Mouse (Mus musculus): ENCODE measurements at regions not wholly inside any gene's neighbourhood (a gene's known extent, or its start where the extent isn't known, plus 50 kb on each side); places are given as distances from the start of the nearest gene placed in this dataset.
A peak's percentile ranks its signal among the peaks of the same experiment; 100 is the strongest.

- no peaks in the 10 kb centered on the region for H3K27me3 ChIP-seq (ENCODE audit: control insufficient read depth)
- H3K36me3 ChIP-seq (ENCODE audit: control insufficient read depth), result no peaks in the 10 kb centered on the region
- H3K4me3 ChIP-seq (replicated peaks), result no peak overlapping the region
- H3K9me3 ChIP-seq (ENCODE audit: control insufficient read depth, low read length), result no peaks in the 10 kb centered on the region
- TF ChIP-seq GATA1 (IDR thresholded peaks at IDR 0.05; ENCODE audit: low read length), result no peak
- TF ChIP-seq TAL1 (IDR thresholded peaks at IDR 0.05; ENCODE audit: low read length), result no peak
- H3K4me1 ChIP-seq (ENCODE audit: control insufficient read depth), result peaks cover 3% of the 10 kb centered on the region; the same call in 1 of the 2 replicates
These were observed 62.3 kb downstream of the Zfp706 start for GRCm38 (mm10) chr15:36945309-36945708.

- peaks cover 3% of the 10 kb centered on the region; the same call in 1 of the 2 replicates for H3K4me1 ChIP-seq (ENCODE audit: control insufficient read depth)
- no peaks in the 10 kb centered on the region for H3K9me3 ChIP-seq (ENCODE audit: control insufficient read depth, low read length)
- H3K36me3 ChIP-seq (ENCODE audit: control insufficient read depth), result no peaks in the 10 kb centered on the region
- no peaks in the 10 kb centered on the region for H3K27me3 ChIP-seq (ENCODE audit: control insufficient read depth)
- TF ChIP-seq GATA1 (IDR thresholded peaks at IDR 0.05; ENCODE audit: low read length) (no peak), TAL1 (IDR thresholded peaks at IDR 0.05; ENCODE audit: low read length) (no peak)
- H3K4me3 ChIP-seq (replicated peaks), result no peak overlapping the region
These were observed 62.9 kb downstream of the Zfp706 start for GRCm38 (mm10) chr15:36944556-36945171.

DNA sequence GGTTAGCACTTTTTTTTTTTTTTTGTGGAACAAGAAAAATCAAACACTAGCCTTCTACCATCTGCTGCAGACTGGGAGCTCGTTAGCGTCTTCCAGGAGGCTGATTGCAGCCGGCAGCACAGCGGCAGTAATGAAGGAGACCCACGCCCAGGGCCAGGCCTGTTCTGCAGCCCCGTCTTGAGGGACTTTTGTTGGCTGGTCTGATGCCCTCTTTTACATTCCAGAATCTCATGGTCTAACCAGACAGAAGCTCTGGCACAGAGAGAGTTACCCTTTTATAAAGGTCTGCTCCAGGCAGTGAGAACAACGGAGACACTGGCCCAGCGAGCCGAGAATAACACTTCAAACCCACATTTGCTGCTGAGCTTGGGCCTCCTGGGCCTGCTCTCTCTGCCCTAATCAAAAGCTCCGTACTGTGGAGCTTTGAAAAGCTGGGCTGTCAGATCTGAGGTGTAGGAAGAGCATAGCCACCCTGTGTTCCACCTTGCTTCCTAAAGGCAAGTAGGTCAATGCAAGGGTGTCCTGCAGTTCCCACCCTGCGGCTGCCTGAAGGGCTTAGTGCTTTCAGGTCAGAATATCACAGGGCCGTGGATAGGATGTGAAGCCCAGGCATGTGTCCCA is 64.0 kb downstream of the Zfp706 start:
- no peaks in the 10 kb centered on the region for H3K27me3 ChIP-seq (ENCODE audit: control insufficient read depth)
- H3K36me3 ChIP-seq (ENCODE audit: control insufficient read depth), result no peaks in the 10 kb centered on the region
- peaks cover 12% of the 10 kb centered on the region for H3K4me1 ChIP-seq (ENCODE audit: control insufficient read depth)
- no peak overlapping the region for H3K4me3 ChIP-seq (replicated peaks)
- no peaks in the 10 kb centered on the region for H3K9me3 ChIP-seq (ENCODE audit: control insufficient read depth, low read length)
- no peak for TF ChIP-seq TAL1 (IDR thresholded peaks at IDR 0.05; ENCODE audit: low read length)
- no peak for TF ChIP-seq GATA1 (IDR thresholded peaks at IDR 0.05; ENCODE audit: low read length)

GRCm38 (mm10) chr15:36942261-36942660 is 65.3 kb downstream of the Zfp706 start:
- no peak overlapping the region for H3K4me3 ChIP-seq (replicated peaks)
- H3K36me3 ChIP-seq (ENCODE audit: control insufficient read depth), result no peaks in the 10 kb centered on the region
- H3K9me3 ChIP-seq (ENCODE audit: control insufficient read depth, low read length), result no peaks in the 10 kb centered on the region
- TF ChIP-seq TAL1 (IDR thresholded peaks at IDR 0.05; ENCODE audit: low read length) (no peak), GATA1 (IDR thresholded peaks at IDR 0.05; ENCODE audit: low read length) (no peak)
- peaks cover 3% of the 10 kb centered on the region; the same call in 1 of the 2 replicates for H3K27me3 ChIP-seq (ENCODE audit: control insufficient read depth)
- H3K4me1 ChIP-seq (ENCODE audit: control insufficient read depth), result peaks cover 22% of the 10 kb centered on the region

DNA sequence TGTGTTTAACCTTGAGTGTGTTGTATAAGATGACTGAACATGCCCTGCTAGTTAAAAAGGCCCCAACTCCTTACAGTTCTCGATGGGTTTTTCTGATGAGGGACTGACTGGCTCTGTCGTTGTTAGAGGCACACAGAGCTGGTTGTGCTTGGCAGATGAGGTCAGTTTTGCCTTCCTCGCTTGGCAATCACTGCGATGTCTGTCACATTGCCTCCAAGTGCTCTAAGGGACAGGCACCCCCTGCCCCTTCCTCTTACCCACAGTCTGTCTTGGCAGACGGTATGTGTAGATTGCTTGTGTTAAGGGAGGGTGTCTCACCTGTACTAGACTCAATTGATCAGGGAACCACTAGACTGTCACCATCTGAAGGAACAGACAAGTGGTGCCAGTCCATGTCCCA is 65.8 kb downstream of the Zfp706 start:
- Histone ChIP-seq H3K36me3 (ENCODE audit: control insufficient read depth) (no peaks in the 10 kb centered on the region), H3K4me3 (replicated peaks) (no peak overlapping the region), H3K9me3 (ENCODE audit: control insufficient read depth, low read length) (no peaks in the 10 kb centered on the region), H3K4me1 (ENCODE audit: control insufficient read depth) (peaks cover 25% of the 10 kb centered on the region), H3K27me3 (ENCODE audit: control insufficient read depth) (peaks cover 3% of the 10 kb centered on the region; the same call in 1 of the 2 replicates)
- TF ChIP-seq GATA1 (IDR thresholded peaks at IDR 0.05; ENCODE audit: low read length), result no peak
- no peak for TF ChIP-seq TAL1 (IDR thresholded peaks at IDR 0.05; ENCODE audit: low read length)

DNA sequence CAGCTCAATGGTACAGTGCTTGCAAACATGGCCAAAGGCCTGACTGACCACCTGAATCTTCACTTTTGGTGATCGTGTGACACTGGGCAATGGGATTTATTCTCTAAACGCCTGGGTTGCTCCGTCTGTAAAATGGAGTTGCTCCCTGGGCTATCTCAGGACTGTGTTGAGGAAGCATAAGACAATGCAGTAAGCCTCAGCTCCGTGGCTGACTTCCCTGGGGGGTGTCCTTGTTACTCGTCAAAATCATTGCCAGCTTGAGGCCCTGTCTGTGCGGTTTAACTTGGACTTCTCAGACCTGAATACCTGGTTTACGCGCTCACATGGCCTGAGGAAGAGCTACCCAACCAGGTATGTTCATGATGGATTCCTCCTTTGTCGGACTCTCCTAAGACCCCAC is 68.0 kb downstream of the Zfp706 start:
- Histone ChIP-seq H3K4me1 (ENCODE audit: control insufficient read depth) (peaks cover 25% of the 10 kb centered on the region), H3K36me3 (ENCODE audit: control insufficient read depth) (no peaks in the 10 kb centered on the region), H3K4me3 (replicated peaks) (no peak overlapping the region), H3K27me3 (ENCODE audit: control insufficient read depth) (peaks cover 3% of the 10 kb centered on the region; the same call in 1 of the 2 replicates), H3K9me3 (ENCODE audit: control insufficient read depth, low read length) (no peaks in the 10 kb centered on the region)
- TF ChIP-seq GATA1 (IDR thresholded peaks at IDR 0.05; ENCODE audit: low read length) (no peak), TAL1 (IDR thresholded peaks at IDR 0.05; ENCODE audit: low read length) (no peak)

- H3K4me3 ChIP-seq (replicated peaks), result peak overlapping the region; percentile 68
- H3K27me3 ChIP-seq (ENCODE audit: control insufficient read depth), result peaks cover 3% of the 10 kb centered on the region; the same call in 1 of the 2 replicates
- no peak for TF ChIP-seq GATA1 (IDR thresholded peaks at IDR 0.05; ENCODE audit: low read length)
- TF ChIP-seq TAL1 (IDR thresholded peaks at IDR 0.05; ENCODE audit: low read length), result no peak
- no peaks in the 10 kb centered on the region for H3K36me3 ChIP-seq (ENCODE audit: control insufficient read depth)
- no peaks in the 10 kb centered on the region for H3K9me3 ChIP-seq (ENCODE audit: control insufficient read depth, low read length)
- H3K4me1 ChIP-seq (ENCODE audit: control insufficient read depth), result peaks cover 25% of the 10 kb centered on the region
These were observed 68.4 kb downstream of the Zfp706 start for GRCm38 (mm10) chr15:36939153-36939552.

DNA sequence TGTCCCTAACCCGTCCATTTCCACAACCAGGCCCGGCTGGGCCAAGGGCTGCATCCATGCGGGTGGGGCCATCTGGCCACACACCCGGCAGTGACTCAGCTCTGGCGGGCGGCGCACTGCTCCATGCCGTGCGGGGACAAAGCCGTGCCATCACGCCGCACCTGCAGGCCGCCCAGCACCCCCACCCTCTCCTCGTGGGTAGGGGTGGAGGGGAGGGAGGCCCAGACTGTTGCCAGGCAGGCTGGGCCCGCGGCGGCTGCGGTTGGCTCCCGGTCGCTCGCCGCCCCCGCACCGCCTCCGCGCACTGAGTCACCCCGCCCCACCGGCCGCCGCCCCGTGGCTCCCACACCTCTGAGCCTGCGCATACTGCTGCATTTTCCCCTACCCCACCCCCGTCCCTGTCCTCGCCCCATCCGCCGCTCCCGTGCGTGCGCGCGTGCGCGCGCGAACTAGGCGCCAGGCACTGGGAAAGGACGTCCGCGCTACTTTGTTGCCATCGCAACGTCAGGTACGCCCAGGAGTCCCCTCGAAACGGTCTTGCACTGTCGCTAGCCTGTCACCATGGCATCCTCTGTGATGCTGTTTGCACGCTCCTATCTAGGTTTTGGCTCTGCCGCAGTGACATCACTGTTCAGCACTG is 68.9 kb downstream of the Zfp706 start:
- TF ChIP-seq GATA1 (IDR thresholded peaks at IDR 0.05; ENCODE audit: low read length) (no peak), TAL1 (IDR thresholded peaks at IDR 0.05; ENCODE audit: low read length) (no peak)

More for the DNA sequence above, 68.9 kb downstream of the Zfp706 start:
- Histone ChIP-seq H3K4me3 (replicated peaks) (peak overlapping the region; percentile 68), H3K27me3 (ENCODE audit: control insufficient read depth) (peaks cover 3% of the 10 kb centered on the region; the same call in 1 of the 2 replicates), H3K4me1 (ENCODE audit: control insufficient read depth) (peaks cover 25% of the 10 kb centered on the region), H3K9me3 (ENCODE audit: control insufficient read depth, low read length) (no peaks in the 10 kb centered on the region), H3K36me3 (ENCODE audit: control insufficient read depth) (no peaks in the 10 kb centered on the region)

Data from erythroblast, embryonic 14.5 days (primary cell).